Mouse (Mus musculus) Muller cell, postnatal 12 days (primary cell): ENCODE measurements around the gene Chn1.
"Not testable (repeated sequence)": the region's sequence is repeated elsewhere in the genome, so short reads cannot be mapped to it uniquely, and the experiment has no call there.

ENCODE experiments used
- DNase-seq: peaks from one replicate; pipeline ENCODE4 v3.0.0-alpha.2; 2015; ENCODE audit errors: inconsistent ontology term

The Chn1 gene

DNA sequence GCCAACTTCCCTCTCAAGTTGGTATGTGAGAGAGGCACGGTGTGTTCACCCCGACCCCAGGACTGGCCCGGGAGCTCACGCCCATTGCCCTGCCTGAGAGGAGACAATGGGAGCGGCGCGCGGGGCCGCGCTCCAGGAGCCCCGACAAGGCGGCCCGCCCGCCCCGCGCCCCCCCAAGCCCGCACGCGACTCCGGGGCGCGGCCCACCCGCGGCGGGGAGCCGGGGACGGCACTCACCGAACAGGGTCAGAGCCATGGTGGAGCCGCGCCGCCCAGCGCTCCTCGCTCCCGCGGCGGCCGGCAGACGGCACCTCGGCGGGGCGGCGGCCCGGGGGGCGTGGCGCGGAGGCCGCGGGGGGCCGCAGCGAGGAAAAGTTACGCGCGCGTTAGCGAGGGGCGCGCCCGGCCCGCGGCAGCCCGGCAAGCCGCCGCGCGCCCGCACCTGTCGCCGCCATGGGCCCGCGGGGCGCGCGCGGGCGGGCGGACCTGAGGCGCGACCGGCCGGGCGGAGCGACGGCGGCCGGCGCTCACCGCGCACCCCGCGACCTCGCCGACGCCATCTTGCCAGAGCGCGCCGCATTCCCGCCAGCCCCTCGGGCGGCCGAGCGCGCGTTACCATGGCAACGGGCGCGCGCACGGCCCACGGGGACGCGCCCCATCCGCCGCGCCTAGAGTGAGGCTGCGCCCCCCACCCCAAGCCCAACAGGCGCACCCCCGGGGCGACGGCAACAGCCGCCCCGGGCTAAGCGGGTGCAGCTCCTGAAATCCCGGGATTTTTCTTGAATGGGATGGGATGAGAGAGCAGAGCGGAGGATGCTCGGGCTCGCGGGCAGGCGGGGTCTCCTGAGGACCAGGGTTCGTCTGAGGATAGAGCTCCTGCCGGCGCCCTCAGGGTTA is at the start of gene Chn1:
TSS of gene Chn1 (minus strand) at position 561 of the 897 bp plus-strand sequence.
- DNase-seq, result peak; percentile 86

DNA sequence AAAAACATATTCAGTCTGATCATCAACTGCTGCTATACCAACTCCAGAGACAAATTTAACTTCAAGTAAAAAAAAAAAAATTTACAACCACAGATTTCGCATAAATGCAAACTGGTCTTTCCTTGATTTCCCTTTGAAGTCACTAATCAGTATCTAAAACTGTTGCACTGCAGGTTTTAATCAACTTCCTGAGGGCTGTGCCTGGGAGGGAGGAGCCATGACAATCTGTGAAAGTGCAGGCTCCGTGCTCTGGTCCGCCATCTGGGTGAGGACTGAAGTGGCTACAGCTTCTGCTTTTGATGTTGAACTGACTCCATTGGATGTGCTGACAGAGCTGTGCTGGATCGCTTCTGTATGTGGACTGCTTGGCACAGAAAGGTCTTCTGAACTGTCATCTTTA is 43.6 kb upstream of the Chn1 start:
- DNase-seq, result no peak

DNA sequence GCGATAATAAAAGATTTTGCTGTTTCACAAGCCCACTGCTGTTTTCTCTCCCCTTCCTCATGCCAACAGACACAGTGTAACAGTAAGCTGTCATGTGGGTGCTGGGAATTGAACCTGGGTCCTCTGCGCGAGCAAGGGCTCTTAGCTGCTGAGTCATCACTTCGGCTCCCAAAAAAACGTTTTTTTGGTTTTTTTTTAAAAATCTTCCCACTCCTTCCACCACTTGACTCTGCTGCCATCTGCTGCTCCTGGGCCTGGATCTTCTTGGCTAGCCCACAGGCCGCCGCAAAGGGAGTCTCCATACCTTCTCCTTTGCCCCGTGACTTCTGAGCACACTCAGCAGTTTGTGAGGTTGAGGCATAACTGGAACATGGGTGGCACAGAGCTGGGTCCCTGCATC is 32.5 kb upstream of the Chn1 start:
- no peak for DNase-seq

DNA sequence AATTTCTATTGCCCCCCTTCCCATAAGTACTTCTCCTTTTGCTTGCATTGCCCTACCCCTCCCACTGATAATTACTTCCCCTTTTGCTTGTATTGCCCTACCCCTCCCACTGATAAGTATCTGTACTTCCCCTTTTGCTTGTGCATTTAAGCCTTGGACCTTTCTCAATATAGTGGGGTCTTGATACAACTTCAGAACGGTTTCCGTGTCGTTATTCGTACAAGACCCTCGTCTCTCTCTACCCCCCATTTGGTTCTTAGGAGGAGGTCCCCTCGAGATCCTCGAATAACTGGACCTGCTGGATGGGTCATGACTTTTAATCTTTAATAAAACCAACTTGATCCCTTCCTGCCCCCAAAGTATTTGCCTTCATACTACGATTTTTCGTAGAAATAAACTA is 25.0 kb upstream of the Chn1 start:
- not testable (repeated sequence) for DNase-seq

DNA sequence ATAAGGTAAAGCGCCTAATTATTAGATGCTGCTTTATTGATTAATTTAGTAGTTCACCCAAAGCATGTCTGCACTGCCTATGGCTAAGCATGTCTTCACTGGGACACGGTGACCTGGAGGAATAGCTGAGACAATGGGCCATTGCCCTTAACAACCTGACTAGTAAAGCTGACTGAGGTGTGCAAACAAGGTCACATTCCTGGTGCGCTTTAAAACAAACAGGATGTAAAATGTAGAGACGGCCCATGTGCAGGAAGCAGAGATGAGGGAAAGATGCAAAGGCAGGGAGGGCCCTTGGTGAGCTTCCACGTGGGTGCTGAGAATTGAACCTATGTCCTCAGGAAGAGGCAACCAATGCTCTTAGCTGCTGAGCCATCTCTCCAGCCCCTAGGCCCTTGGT is 23.6 kb upstream of the Chn1 start:
- DNase-seq, result no peak

DNA sequence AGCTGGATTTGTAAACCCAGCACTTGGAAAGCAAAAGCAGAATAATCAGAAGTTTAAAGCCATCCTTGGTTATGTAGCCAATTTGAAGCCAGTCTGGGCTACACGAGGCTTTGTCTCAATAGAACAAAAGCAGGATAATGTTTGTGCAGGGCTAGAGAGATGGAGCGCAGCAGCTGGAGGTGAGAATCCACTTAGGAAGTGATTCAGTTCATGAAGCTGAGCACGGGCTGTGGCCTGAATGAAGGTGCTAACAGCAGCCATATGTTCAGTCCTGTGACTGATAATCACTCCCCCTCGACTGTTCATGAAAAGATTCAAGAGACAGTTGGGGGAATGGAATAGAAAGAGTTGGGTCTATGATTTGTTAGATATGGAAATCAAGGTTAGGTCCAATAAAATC is 23.0 kb upstream of the Chn1 start:
- DNase-seq, result no peak

DNA sequence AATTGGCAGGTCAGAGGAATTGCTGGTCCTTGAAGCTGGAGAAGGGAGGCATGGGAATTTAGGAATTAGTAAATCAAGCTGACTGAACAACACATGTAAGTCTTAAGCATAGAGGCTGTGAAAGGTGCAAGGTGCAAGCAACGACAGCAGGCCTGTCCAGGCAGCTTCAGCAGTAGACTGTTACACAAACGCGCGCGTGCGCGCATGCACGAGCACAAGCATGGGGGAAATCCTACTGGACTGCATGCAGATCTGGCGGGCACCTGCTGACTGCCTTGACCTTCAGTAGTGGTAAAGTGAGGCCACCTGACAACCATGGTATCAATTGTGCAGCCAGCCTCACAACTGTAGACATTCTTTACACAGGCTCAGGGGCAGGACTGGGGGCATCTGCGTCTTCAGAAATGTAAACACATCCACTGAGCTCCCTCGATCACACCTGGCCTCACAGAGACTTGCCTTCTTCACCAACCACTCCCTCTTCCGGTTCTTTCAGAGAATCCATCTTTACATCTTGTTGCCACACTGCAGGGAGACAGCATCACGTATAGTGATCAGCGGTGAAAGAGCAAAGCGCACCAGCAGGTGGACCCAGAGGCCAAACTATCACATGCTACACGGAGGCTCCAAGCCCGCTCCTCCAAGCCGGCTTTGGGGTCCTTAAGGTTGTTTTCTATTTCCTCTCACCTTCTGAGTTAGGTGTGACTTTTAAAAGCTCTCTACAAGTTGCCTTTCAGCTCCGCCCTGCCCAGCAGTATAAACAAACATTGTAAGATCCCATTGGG is 16.9 kb upstream of the Chn1 start:
- DNase-seq, result no peak

DNA sequence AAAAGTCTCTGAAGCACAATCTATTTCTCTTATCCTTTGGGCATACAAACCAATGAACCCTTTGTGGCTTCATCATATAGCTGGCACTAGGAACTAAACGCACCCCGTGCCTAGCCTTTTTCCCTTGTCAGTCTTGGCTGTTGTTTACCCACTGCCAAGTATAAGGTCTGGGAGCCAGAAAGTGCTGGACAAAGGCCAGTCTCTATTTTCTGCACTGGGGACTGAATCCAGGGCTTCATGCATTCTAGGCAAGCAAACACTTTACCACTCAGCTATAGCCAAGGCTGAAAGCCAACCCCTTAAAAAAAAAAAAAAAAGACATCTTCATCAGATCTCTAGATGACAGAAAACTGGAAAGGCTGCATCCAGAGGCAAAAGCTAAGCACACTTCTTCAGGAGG is 15.2 kb upstream of the Chn1 start:
- no peak for DNase-seq

DNA sequence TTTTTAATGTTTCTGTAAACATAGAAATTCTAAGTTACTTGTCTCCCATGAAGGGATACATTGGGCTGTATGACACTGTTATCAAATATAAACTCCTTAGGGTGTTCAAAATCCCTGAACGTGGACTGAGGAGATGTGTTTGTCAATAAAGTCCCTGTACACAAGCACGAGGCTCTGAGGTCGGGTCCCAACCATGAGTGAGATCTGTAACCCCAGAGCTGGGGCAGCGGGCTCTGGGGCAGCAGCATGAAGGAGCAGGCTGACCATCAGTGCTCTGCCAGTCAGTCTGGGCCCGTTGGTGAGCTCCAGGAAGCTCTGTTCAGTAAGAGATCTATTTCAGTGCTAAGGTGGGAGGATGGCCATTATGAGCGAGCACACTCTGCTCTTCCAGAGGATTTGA is 13.2 kb upstream of the Chn1 start:
- DNase-seq, result no peak

DNA sequence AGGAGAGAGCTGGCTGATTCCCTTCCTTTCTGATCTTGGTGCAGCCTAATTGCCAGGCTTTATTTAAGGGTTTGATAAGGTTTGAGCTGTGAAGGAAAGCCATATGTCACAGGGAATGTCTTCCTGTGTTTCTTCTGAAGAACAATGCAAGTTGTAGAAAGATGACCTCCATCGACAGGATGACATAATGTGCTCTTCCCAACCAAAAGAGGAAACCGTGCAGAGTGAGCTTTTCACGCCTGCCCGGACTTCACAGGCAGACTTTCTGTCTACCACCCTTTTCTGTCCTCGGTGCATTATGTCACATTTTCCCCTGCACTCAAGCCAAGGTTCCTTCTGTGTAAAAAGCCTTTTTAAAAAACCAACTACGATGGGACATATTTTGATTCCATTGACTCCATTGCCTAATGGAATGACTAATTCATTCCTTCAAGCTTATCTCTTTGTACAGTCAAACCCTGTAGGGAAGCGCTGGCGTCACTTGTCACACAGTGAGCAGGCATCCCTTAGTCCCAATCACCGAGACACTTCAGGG is 7.3 kb upstream of the Chn1 start:
- DNase-seq, result peak; percentile 56

DNA sequence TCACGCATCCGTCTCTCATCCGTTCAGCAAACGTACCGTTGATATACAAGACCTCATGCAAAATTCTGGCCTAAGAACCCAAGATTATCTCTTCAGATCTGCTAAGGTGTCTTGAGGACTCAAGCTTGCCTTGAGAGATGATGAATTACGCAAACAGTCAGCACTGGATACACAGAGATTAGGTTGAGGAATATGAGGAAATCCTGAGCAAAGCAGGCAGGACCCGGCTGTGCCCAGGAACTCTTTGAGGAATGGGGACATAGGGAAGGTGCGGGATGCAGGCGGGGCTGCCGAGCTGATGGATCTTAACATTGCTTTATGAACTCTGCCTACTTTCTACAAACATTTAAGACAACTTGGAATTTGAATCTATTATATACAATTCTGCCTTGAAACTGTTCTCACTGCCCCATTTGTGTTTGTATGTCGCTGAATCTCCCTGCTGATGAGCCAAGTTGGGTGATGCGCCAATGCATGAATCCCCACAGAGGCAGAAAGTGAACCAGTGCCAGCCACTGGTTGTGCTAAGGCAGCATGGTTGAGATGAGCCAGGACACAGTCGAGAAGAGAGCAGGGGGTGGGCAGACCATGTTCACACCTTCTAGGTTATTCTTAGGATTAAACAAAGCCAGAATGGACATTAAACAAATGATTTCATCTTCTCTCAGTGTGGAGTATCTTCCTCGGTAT is 5.3 kb upstream of the Chn1 start:
- DNase-seq, result no peak

DNA sequence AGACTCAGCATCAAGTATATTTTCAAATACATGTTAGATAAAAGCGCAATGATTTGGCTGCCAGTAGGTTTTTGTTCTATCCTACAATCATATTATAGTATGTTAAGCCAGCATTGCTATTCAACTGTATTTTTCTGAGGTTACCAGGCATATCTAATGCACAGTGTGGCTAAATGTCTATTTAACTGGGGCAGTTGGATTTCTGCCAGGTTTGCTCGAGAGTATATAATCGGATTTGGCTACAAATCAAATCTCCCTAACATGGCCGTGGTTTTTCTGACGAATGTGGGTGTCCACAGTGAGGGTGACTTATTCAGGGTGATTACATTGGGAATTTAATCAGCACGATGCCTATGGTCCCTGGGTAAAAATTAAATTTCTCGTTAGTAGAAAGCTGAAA is 4.7 kb upstream of the Chn1 start:
- DNase-seq, result peak; percentile 42

DNA sequence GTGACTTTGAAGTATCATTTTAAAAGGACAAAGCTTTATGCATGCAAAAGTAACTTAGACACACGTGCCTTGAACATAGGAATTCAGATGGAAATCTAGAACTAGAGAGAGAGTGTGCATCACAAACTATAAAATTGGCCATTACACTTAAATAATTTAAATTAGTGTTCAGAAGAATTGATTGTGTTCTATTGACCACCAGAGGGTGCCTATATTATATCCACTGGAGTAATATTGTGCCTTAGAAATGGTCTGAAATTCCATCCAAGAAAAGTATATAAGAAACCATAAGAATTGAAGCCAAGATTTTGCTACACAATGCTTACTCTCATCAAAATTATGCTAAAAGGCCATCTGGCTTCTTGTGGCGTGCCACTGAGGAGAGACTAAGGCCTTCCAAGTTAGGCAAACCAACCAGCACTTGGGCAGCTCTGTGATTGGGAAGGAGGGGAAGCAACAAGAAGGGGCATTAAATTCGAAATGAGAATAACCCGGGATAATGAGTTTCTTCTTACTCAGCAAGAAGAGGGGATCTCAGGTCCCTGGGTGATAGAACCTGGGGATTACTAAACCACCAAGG is 4.0 kb upstream of the Chn1 start:
- no peak for DNase-seq

DNA sequence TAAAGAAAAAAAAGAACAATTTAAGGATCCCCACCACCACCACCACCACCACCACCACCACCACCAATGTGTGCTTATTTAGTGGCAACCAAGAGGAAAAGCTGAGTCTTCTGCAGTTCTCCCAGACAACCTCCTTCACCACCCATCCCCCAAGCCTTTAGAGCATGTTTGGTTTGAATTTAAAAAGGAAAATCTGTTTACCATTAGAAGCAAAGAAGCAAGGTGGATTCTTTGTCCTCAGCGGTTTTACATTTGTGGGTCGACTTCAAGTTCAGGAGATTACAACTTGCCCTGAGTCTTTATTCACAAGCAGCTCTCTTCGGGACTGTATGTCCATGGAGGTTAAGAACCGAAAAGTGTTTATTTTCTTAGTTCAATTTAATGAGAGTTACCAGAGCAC is 1.8 kb upstream of the Chn1 start:
- no peak for DNase-seq

DNA sequence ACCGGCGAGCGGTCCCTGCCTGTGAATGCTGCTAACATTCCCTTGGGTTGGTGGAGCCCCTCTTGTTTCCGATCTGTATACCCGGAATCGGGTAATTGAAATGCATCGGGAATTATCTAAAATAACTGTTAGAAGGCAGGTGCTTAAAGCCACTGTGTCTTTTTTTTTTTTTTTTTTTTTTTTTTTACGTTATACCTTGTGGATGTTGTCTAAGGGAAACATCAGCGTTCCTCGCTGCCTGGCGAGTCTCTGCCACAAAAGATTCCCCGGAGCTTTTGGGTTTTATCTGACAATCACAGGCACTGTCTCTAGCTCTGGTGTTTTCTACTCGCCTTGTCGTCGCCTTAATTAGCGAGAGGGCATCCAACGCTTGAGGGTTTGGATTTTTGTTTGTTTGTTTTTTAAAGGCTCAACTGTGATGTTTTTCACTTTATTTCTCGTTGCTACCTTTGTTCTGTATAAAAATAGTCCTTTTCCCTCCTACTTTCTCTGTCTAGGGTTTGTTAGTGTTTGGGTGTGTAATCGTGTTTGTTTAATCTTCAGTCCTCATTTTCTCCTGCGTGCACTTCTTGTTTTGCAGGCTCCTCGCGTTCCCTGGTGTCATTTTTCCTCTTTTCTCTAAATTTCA is 651 bp upstream of the Chn1 start:
- DNase-seq, result peak; percentile 43

DNA sequence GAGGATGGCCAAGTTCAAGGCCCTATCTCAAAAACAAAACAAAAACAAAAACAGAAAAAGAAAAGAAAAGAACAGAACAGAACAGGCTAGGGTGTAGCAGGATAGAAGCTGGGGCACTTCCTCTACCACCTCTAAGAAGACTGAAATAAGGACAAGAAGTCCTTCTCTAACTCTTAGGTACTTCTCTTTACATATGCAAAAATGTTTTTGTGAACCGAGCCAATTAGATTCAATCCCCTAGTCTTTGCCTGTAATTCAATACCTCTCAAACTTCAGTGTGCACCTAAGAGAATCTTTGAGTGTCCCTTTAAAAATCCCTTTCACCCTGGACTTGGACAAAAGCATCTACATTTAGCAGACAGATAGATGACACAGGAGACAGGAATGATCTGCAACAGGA is 2.2 kb downstream of the Chn1 start:
- no peak for DNase-seq

DNA sequence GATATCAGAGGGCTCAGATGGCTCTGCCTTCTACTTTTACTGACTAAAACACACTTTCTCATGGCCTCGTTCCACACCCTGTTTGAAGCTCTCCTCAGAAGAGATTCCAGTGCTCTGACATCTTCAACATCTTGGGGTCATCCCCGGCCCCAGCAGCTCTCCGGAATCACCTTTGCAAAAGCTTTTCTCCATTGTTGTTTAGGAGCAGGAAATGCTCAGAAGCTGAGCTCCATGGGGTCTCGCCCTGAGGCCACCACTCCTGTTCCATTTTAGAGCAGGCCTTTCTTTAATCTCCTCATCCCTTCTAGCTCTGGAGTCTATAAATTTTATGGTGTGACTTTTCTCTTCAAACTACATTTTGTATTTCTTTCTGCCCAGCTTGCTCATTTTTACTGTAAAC is 6.5 kb downstream of the Chn1 start:
- no peak for DNase-seq

DNA sequence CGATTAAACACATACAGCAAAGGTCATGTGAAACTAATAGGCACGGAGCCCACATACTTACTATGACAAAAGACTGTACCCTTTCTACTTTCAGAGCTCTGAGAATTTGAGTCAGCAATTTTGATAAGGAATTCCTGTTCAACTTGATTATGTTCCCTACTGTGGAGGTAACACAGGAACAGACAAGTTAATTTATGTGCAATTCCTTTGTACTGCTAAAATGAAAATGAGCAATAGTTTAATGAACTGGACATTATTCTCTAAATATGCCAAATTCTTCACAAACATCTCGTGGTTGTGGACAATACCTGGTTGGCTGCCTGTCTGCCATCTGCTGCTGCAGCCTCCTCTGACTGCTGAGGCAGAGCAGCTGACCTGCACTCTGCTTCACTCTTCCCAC is 11.6 kb downstream of the Chn1 start:
- DNase-seq, result peak; percentile 91

DNA sequence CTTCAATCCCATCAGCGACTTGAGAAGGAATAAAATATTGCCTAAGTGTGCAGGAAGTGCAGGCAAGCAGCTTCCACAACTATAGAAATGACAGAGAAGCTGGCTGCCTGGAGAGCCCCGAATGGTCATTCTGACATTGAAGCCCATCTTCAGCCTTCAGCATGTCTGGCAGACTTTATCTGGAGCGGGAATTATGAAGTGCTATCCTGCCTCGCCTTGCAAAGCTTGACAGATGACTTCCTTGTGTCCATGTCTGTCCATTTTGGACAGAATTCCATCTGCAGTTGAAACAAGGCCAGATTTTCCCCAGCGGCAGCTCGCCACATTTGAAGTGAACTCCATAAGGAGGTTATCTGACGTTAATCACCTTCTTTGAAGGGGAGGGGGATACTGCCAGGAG is 15.2 kb downstream of the Chn1 start:
- no peak for DNase-seq

DNA sequence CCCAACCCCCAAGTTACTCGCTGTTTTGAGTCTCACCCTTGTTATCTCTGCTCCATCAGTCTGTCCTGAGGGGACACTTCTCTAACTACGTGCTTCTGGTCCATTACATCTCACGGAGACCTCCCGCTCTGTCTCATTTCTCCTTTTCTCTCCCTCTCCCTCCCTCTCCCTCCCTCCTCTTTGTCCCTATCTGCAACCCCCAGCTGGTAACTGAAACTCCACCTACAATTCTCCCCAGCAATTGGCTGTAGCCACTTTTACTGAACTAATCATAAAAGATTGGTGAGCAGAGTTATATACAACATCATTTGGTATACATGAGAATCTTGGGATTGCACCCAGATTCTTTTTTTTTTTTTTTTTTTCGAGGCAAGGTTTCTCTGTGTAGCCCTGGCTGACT is 16.1 kb downstream of the Chn1 start:
- DNase-seq, result no peak

DNA sequence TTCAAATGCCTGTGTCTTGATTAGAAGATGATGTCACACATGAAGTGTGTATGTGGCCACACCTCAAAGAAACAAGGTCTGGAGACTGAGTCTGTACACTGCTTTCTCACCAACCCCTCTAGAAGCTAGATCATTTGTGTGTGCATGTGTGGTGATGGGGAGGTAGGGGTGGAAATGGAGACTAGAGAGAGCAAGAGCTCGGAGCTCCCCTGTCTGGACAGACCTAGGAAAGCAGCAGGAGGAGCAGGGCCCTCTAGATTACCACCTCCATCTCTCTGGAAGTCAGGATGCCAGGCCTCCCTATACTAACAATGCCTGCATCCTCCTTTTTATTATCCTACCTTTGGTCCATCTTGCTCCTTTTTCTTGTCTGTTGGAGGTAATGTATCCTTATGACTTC is 27.8 kb downstream of the Chn1 start:
- no peak for DNase-seq
